Mouse (Mus musculus) gastrocnemius, adult 8-10 months (tissue): ENCODE results near the gene Ttc14. TPM values are rescaled to one million over a fixed set of nuclear protein-coding genes. Genes with fewer than 3 reads are reported as not detected.

Experiments
- DNase-seq, 2 experiments: peaks; one replicate each; pipeline ENCODE4 v3.0.0; 2022; ENCODE audit warnings: low spot score in 2 of 2
- total RNA-seq, 4 experiments: library from RNA; stranded (reverse); gene quantifications; 2 replicates each; pipeline ENCODE4 v1.2.4; 2022

Gene Ttc14
- total RNA-seq: 1 to 10 TPM; 6.6 to 8.8 (median 8.1) TPM

- peak; percentile 89 to 92 for DNase-seq
Observed at GRCm38 (mm10) chr3:33799617-33800512, at the start of gene Ttc14. Gene Ttc14, plus strand, starts transcription at chr3:33799832.

GRCm38 (mm10) chr3:33790975-33791374, 8.7 kb upstream of the Ttc14 start:
- DNase-seq: no peak

- no peak for DNase-seq
Observed at GRCm38 (mm10) chr3:33800513-33800820, 835 bp downstream of the Ttc14 start.

- DNase-seq: no peak
Observed at GRCm38 (mm10) chr3:33807151-33807550, 7.5 kb downstream of the Ttc14 start.

- no peak for DNase-seq
Observed at GRCm38 (mm10) chr3:33824135-33824946, 24.7 kb downstream of the Ttc14 start.

GRCm38 (mm10) chr3:33832351-33832750, 32.7 kb downstream of the Ttc14 start:
- DNase-seq: no peak

- DNase-seq: no peak
Observed at GRCm38 (mm10) chr3:33836576-33836975, 36.9 kb downstream of the Ttc14 start.

- no peak for DNase-seq
Observed at GRCm38 (mm10) chr3:33838877-33839276, 39.2 kb downstream of the Ttc14 start.

GRCm38 (mm10) chr3:33843801-33844632, 44.4 kb downstream of the Ttc14 start, which contains the start of gene Ccdc39:
Gene Ccdc39, minus strand, starts transcription at chr3:33844310.
- DNase-seq: peak; percentile 16 to 36

- no peak for DNase-seq
Observed at GRCm38 (mm10) chr3:33846639-33847038, 47.0 kb downstream of the Ttc14 start.

GRCm38 (mm10) chr3:33850856-33851255, 51.2 kb downstream of the Ttc14 start:
- DNase-seq: no peak

GRCm38 (mm10) chr3:33853062-33853461, 53.4 kb downstream of the Ttc14 start:
- DNase-seq: no peak

GRCm38 (mm10) chr3:33858939-33859338, 59.3 kb downstream of the Ttc14 start:
- DNase-seq: no peak

GRCm38 (mm10) chr3:33864000-33864540, 64.4 kb downstream of the Ttc14 start:
- no peak for DNase-seq

Other genes starting within 250 kb of the Ttc14 start
- under 1 TPM in 2 of 4 experiments, not detected in 2; 0.34 to 0.54 TPM for gene Ccdc39, start 44.5 kb downstream of the Ttc14 start, total RNA-seq
- gene Fxr1, start 220.1 kb downstream of the Ttc14 start, total RNA-seq: 100 to 1,000 TPM; 389 to 444 (median 413) TPM